Mouse (Mus musculus): ENCODE data around the gene Endod1. TPM values are rescaled to one million over a fixed set of nuclear protein-coding genes. Genes with fewer than 3 reads are reported as not detected.

Gene Endod1
- total RNA-seq, 1 experiment: 7.6 TPM

GRCm38 (mm10) chr9:14304262-14304968 lies 76.9 kb downstream of the Endod1 start:
- H3K9ac ChIP-seq (ENCODE audit: insufficient read depth, low read depth, low read length, poor library complexity, severe bottlenecking): no peak overlapping the region
- H3K4me1 ChIP-seq (ENCODE audit: control insufficient read depth in 2 of 2, insufficient read depth in 2 of 2, low read length in 2 of 2, poor library complexity in 1 of 2): no peaks in the 10 kb centered on the region
- TF ChIP-seq MAFK (IDR thresholded peaks at IDR 0.05; ENCODE audit: insufficient read depth, low read depth, low read length) (no peak), HCFC1 (IDR thresholded peaks at IDR 0.05; ENCODE audit: borderline replicate concordance, insufficient read depth, low read length) (no peak), CHD2 (IDR thresholded peaks at IDR 0.05; ENCODE audit: low read depth, low read length) (no peak), ZNF384 (IDR thresholded peaks at IDR 0.05; ENCODE audit: low read depth, low read length) (no peak)
- no peaks in the 10 kb centered on the region for H3K9me3 ChIP-seq (ENCODE audit: control insufficient read depth, insufficient read depth, low read depth, low read length)
- no peak for DNase-seq (ENCODE audit: low read depth, low spot score)
- in situ Hi-C loops (cut with MboI; ENCODE audit: low sequenced_read_pairs in 2 of 2, unreplicated experiment in 2 of 2): no loop called here
- no peaks in the 10 kb centered on the region for H3K36me3 ChIP-seq (ENCODE audit: control insufficient read depth, insufficient read depth, low read length, poor library complexity, severe bottlenecking)
- H3K4me3 ChIP-seq (ENCODE audit: insufficient read depth in 1 of 2, low read depth in 1 of 2, low read length in 2 of 2, poor library complexity in 1 of 2, severe bottlenecking in 1 of 2): no peak overlapping the region
- H3K27ac ChIP-seq (ENCODE audit: insufficient read depth, low read depth, low read length, poor library complexity, severe bottlenecking): no peak overlapping the region

Other genes with a start within 250 kb of the Endod1 start
- 7.1 and 10.0 TPM in 2 replicates for gene Sesn3, start 106.4 kb downstream of the Endod1 start, total RNA-seq (2012; rRNA removed)
- 0.13 and 0.16 TPM in 2 replicates for gene Kdm4d, start 119.0 kb upstream of the Endod1 start, total RNA-seq (2012; rRNA removed)
- 69.9 and 112 TPM in 2 replicates for gene Cwc15, start 119.1 kb upstream of the Endod1 start, total RNA-seq (2012; rRNA removed)